Mouse (Mus musculus): ENCODE results near the gene Bmp2k.

The Bmp2k gene

GRCm38 (mm10) chr5:96997310-96997801, at the start of gene Bmp2k:
Gene Bmp2k, plus strand, starts transcription at chr5:96997689.
- DNase-seq (ENCODE audit: low read depth), result no peak

- DNase-seq (ENCODE audit: low read depth), result no peak
These were observed 48.5 kb upstream of the Bmp2k start for GRCm38 (mm10) chr5:96948856-96949527.

- peak; percentile 30 for DNase-seq (ENCODE audit: low read depth)
These were observed 47.4 kb upstream of the Bmp2k start for GRCm38 (mm10) chr5:96949839-96950666.

GRCm38 (mm10) chr5:96950667-96951492, 46.6 kb upstream of the Bmp2k start:
- no peak for DNase-seq (ENCODE audit: low read depth)

GRCm38 (mm10) chr5:96951493-96952105, 45.9 kb upstream of the Bmp2k start:
- no peak for DNase-seq (ENCODE audit: low read depth)

- no peak for DNase-seq (ENCODE audit: low read depth)
These were observed 43.4 kb upstream of the Bmp2k start for GRCm38 (mm10) chr5:96954040-96954439.

- no peak for DNase-seq (ENCODE audit: low read depth)
These were observed 42.9 kb upstream of the Bmp2k start for GRCm38 (mm10) chr5:96954466-96955027.

GRCm38 (mm10) chr5:96956926-96957325, 40.6 kb upstream of the Bmp2k start:
- no peak for DNase-seq (ENCODE audit: low read depth)

- no peak for DNase-seq (ENCODE audit: low read depth)
These were observed 36.4 kb upstream of the Bmp2k start for GRCm38 (mm10) chr5:96961122-96961521.

- DNase-seq (ENCODE audit: low read depth), result no peak
These were observed 35.6 kb upstream of the Bmp2k start for GRCm38 (mm10) chr5:96961852-96962251.

- DNase-seq (ENCODE audit: low read depth), result no peak
These were observed 35.1 kb upstream of the Bmp2k start for GRCm38 (mm10) chr5:96962252-96962933.

- DNase-seq (ENCODE audit: low read depth), result no peak
These were observed 34.6 kb upstream of the Bmp2k start for GRCm38 (mm10) chr5:96962934-96963301.

- DNase-seq (ENCODE audit: low read depth), result no peak
These were observed 33.1 kb upstream of the Bmp2k start for GRCm38 (mm10) chr5:96964062-96965028.

- no peak for DNase-seq (ENCODE audit: low read depth)
These were observed 32.5 kb upstream of the Bmp2k start for GRCm38 (mm10) chr5:96965029-96965403.

GRCm38 (mm10) chr5:96965503-96965902, 32.0 kb upstream of the Bmp2k start:
- DNase-seq (ENCODE audit: low read depth), result no peak

GRCm38 (mm10) chr5:96968628-96969027, 28.9 kb upstream of the Bmp2k start:
- DNase-seq (ENCODE audit: low read depth), result no peak

- DNase-seq (ENCODE audit: low read depth), result no peak
These were observed 28.5 kb upstream of the Bmp2k start for GRCm38 (mm10) chr5:96969032-96969431.

GRCm38 (mm10) chr5:96969705-96970471, 27.6 kb upstream of the Bmp2k start:
- no peak for DNase-seq (ENCODE audit: low read depth)

GRCm38 (mm10) chr5:96970472-96970848, 27.0 kb upstream of the Bmp2k start:
- no peak for DNase-seq (ENCODE audit: low read depth)

Data from fibroblast of lung, adult 2 months (primary cell).